9 mouse cellular contexts compared by ENCODE assay signal in genomic region chr1:190250574-190251246, GRCm38 (mm10).
A peak's percentile ranks its signal among the peaks of the same experiment; 100 is the strongest.
DNase-seq lines count a peak whose midpoint lies in the region; ATAC-seq lines count a peak whose summit lies in the region.
"Had no signal": no experiment of that assay in that cellular context is flagged by ENCODE, and none has a peak within 500 bp of the region (broad histone marks: within the 10 kb centered on the region; RNA-seq: fewer than 3 reads in every experiment).

No protein-coding gene starts in this region.

- H3K27me3 ChIP-seq in forebrain, embryonic 16.5 days (replicated peaks; ENCODE audit: control insufficient read depth, insufficient read depth, low read length): no peaks in the 10 kb centered on the region; the same call in 1 of the 2 replicates
- no peaks in the 10 kb centered on the region for H3K27me3 ChIP-seq in heart, embryonic 15.5 days

- 0 out of 2 replicates have a peak, but pooled peaks cover 2% of the 10 kb centered on the region for H3K9me3 ChIP-seq in forebrain, embryonic 16.5 days (ENCODE audit: control insufficient read depth, low read length)
- no peaks in the 10 kb centered on the region for H3K9me3 ChIP-seq in heart, embryonic 15.5 days (replicated peaks)

- H3K4me3 ChIP-seq in forebrain, embryonic 16.5 days (replicated peaks; ENCODE audit: low read length): no peak overlapping the region
- H3K4me3 ChIP-seq in heart, embryonic 15.5 days: no peak overlapping the region

- ATAC-seq in forebrain, embryonic 16.5 days: peak; percentile 70
- no peak for ATAC-seq in heart, embryonic 15.5 days (replicated peaks; ENCODE audit: insufficient number of reproducible peaks, insufficient read depth, low FRiP score, low read depth)
- ATAC-seq: Patski had no signal

- no peaks in the 10 kb centered on the region for H3K36me3 ChIP-seq in forebrain, embryonic 16.5 days (ENCODE audit: control insufficient read depth, insufficient read depth)
- no peaks in the 10 kb centered on the region for H3K36me3 ChIP-seq in heart, embryonic 15.5 days

- DNase-seq in left cerebral cortex, adult 18-20 months (ENCODE audit: low spot score in 2 of 2): peak; percentile 8 to 9
- DNase-seq in left cerebral cortex, adult 11 months (ENCODE audit: low spot score): no peak
- peak; percentile 22 for DNase-seq in retina, embryonic 14.5 days (ENCODE audit: low spot score)
- no peak for DNase-seq in c-Kit-positive CD71-positive TER-119-positive erythroid progenitor cells, embryonic 14.5 days (ENCODE audit: low spot score)
- DNase-seq in B cell, adult 2 months: no peak

- no peaks in the 10 kb centered on the region for H3K4me1 ChIP-seq in forebrain, embryonic 16.5 days (replicated peaks; ENCODE audit: control insufficient read depth, insufficient read depth, low read length)
- peaks cover 6% of the 10 kb centered on the region; the same call in 1 of the 2 replicates for H3K4me1 ChIP-seq in heart, embryonic 15.5 days (replicated peaks)

- H3K9ac ChIP-seq in forebrain, embryonic 16.5 days (replicated peaks; ENCODE audit: low read depth, low read length): no peak overlapping the region
- no peak overlapping the region for H3K9ac ChIP-seq in heart, embryonic 15.5 days
- H3K9ac ChIP-seq: liver, embryonic 14.5 days had no signal

- H3K4me2 ChIP-seq in forebrain, embryonic 16.5 days (ENCODE audit: low read length): no peak overlapping the region
- peak overlapping the region; percentile 31; the same call in 1 of the 2 replicates for H3K4me2 ChIP-seq in heart, embryonic 15.5 days

- 73% methylated on average over 13 of the region's 13 CpGs for WGBS in forebrain, embryonic 16.5 days
- WGBS in heart, embryonic 15.5 days: 29% methylated on average over 13 of the region's 13 CpGs

- H3K27ac ChIP-seq in forebrain, embryonic 16.5 days (ENCODE audit: low read length): no peak overlapping the region
- H3K27ac ChIP-seq in heart, embryonic 15.5 days: no peak overlapping the region
- H3K27ac ChIP-seq: liver, embryonic 14.5 days had no signal

Comparison
In these comparisons a context has a peak if more than half of its experiments do, and no peak if none do; other contexts are left out.
1. DNase-seq: peak in left cerebral cortex, adult 18-20 months (2 of 2) and retina, embryonic 14.5 days (single experiment); none in left cerebral cortex, adult 11 months (single experiment), c-Kit-positive CD71-positive TER-119-positive erythroid progenitor cells, embryonic 14.5 days (single experiment) and B cell, adult 2 months (0 of 2).